Mouse (Mus musculus): Measurements from ENCODE around the gene Chat. TPM values are rescaled to one million over a fixed set of nuclear protein-coding genes. Genes with fewer than 3 reads are reported as not detected.
"Not testable (repeated sequence)": the region's sequence is repeated elsewhere in the genome, so short reads cannot be mapped to it uniquely, and the experiment has no call there.

The Chat gene
- polyA plus RNA-seq, 1 experiment from 2014 or later = 0.34 TPM

DNA sequence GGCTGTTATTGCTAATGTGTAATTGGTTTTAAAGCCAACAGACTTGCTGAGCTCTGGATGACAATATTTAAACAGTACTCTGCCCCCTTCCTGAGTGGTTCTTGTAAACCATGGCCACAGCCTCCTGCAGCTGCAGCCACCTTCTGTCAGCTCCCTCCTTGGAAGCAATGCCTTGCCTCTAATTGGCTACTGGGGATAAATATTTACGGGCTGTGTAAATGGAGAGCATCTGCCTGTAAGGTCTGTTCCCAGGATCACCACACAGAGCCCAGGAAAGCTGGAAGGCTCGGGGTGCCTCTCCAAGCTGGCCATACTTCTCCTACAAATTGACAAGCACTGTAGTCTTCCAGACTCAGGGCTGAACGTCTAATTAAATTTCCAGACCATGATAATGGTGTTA, 26.0 kb downstream of the Chat start:
- H3K4me2 ChIP-seq (replicated peaks) = no peak overlapping the region
- ATAC-seq (replicated peaks) = peak; percentile 92
- peaks cover 11% of the 10 kb centered on the region; the same call in 1 of the 2 replicates for H3K4me1 ChIP-seq
- H3K27ac ChIP-seq (replicated peaks) = no peak overlapping the region
- no peak overlapping the region for H3K9ac ChIP-seq (replicated peaks)
- H3K27me3 ChIP-seq = no peaks in the 10 kb centered on the region
- no peaks in the 10 kb centered on the region for H3K36me3 ChIP-seq
- H3K9me3 ChIP-seq = no peaks in the 10 kb centered on the region
- 23% methylated on average over 3 of the region's 3 CpGs for WGBS
- no peak overlapping the region for H3K4me3 ChIP-seq

DNA sequence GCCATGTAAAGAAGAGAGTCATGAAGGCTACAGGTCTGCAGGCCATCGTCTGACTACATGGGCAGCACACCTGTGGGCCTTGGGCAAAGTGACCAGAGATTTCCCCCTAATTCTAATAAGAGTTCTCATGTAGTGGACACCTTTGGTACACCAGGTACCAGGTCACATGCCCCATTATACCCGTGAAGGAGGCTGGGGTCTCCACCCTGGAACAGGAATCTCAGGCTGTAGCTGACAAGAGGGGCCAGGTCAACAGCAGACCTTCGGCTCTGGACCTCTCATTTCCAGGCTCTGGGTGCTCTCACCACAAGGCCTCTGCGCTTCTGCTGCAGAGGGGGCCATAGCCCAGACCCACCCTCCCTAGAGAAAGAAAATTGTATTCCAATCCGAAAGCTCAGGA, 26.5 kb downstream of the Chat start:
- no peaks in the 10 kb centered on the region for H3K36me3 ChIP-seq
- H3K9ac ChIP-seq (replicated peaks) = no peak overlapping the region
- H3K4me1 ChIP-seq = peaks cover 11% of the 10 kb centered on the region; the same call in 1 of the 2 replicates
- 57% methylated on average over 5 of the region's 5 CpGs for WGBS
- no peak overlapping the region for H3K4me3 ChIP-seq
- no peaks in the 10 kb centered on the region for H3K9me3 ChIP-seq
- no peaks in the 10 kb centered on the region for H3K27me3 ChIP-seq
- H3K27ac ChIP-seq (replicated peaks) = no peak overlapping the region
- peak; percentile 41; the same call in 1 of the 2 replicates for ATAC-seq (replicated peaks)
- H3K4me2 ChIP-seq (replicated peaks) = no peak overlapping the region

DNA sequence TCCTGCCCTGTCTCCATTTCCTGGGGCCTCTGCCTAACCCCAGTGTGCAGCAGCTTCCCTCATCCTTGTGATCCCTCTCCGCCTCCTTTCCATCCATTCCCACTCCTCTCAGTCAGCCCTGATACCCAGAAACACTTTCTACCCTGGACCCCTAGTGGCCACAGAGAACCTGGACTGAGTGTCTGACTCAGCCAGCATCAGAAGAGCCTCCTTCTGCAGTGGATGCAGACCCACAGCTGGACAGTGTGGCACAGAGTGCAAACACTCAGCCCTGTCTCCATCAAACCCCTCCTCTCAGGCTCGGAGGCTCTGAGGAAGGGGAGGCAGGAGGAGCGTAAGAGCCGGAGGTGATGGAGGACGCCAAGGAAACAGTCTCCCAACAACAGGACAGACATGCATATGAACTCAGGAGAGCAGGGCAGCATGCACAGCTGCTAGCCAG, 28.4 kb downstream of the Chat start:
- no peaks in the 10 kb centered on the region for H3K9me3 ChIP-seq
- H3K4me2 ChIP-seq (replicated peaks) = no peak overlapping the region
- no peaks in the 10 kb centered on the region for H3K27me3 ChIP-seq
- no peak overlapping the region for H3K27ac ChIP-seq (replicated peaks)
- H3K36me3 ChIP-seq = no peaks in the 10 kb centered on the region
- H3K4me1 ChIP-seq = 0 out of 2 replicates have a peak, but pooled peaks cover 5% of the 10 kb centered on the region
- no peak for ATAC-seq (replicated peaks)
- no peak overlapping the region for H3K9ac ChIP-seq (replicated peaks)
- H3K4me3 ChIP-seq = no peak overlapping the region
- WGBS = 42% methylated on average over 5 of the region's 5 CpGs

DNA sequence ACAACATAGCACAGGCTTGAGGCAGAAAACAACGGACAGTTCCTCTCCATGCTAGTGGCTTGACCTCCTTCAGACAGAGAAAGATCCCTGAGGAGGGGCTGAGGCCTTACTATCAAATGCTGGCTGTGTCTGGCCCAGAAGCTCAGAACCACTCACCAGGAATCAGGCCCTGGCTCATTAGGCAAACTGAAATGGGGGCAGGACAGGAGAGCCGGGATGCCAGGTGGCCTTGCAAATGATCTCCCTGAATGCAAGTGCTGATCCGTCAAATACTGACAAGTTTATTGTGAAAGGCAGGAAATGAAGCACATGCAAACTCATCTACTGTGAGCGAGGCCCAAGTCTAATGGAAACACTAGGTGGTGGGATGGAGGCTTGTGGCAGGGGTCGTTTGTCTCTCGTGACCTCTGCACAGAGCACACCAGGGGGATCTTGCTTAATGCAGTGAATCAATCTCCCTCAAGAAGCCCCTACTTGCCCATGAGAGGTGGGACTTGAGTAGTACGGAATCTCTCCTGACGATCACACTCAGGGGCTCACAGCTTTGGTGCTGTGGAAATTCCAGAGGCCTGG, 36.7 kb downstream of the Chat start:
- Histone ChIP-seq H3K9ac (replicated peaks) (no peak overlapping the region), H3K4me1 (peaks cover 1% of the 10 kb centered on the region), H3K4me3 (no peak overlapping the region), H3K9me3 (no peaks in the 10 kb centered on the region), H3K36me3 (no peaks in the 10 kb centered on the region), H3K27me3 (no peaks in the 10 kb centered on the region), H3K4me2 (replicated peaks) (no peak overlapping the region), H3K27ac (replicated peaks) (no peak overlapping the region)
- WGBS = 20% methylated on average over 8 of the region's 8 CpGs
- ATAC-seq (replicated peaks) = no peak

DNA sequence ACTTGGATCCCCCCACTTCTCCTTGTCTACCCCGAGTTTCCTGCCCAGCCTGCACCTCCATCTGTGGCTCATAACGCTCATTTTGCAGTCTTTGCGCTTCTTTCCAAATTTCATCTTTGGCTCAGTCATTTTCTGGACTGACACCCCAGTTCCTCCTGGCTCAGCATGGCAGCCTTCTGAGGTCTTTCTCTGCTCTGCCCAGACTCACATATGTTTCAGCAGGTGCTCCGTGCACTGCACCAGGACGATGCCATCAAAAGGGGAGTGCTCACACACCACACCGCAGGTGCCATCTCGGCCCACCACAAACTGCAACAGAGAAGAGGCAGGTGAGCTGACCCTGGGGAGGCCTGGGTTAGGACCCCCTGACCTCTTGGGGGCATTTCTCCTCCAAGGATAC, 41.8 kb downstream of the Chat start:
- Histone ChIP-seq H3K9me3 (no peaks in the 10 kb centered on the region), H3K36me3 (no peaks in the 10 kb centered on the region), H3K4me3 (no peak overlapping the region), H3K27me3 (no peaks in the 10 kb centered on the region), H3K4me1 (peaks cover 3% of the 10 kb centered on the region), H3K27ac (replicated peaks) (no peak overlapping the region), H3K4me2 (replicated peaks) (no peak overlapping the region), H3K9ac (replicated peaks) (no peak overlapping the region)
- ATAC-seq (replicated peaks) = peak; percentile 60; the same call in 1 of the 2 replicates
- 70% methylated on average over 7 of the region's 7 CpGs for WGBS

DNA sequence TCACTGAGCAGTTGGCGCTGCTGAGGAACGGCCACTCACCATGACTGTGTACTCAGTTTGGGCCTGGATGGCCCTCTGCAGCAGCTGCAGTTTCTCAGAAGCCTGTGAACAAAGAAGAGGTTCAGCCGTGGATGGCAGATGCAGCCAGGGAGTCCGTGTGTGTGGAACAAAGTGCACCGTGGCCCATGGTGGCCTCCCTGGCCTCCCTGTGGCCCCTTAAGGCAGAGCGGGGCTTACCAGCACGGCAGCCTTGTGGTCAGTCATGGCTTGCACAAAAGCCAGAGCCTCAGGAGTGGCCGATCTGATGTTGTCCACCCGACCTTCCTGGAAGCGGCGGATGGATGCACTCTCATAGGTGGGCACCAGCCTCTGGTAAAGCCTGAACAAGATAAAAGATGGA, 47.0 kb downstream of the Chat start:
- Histone ChIP-seq H3K9ac (replicated peaks) (no peak overlapping the region), H3K4me3 (no peak overlapping the region), H3K36me3 (no peaks in the 10 kb centered on the region), H3K9me3 (no peaks in the 10 kb centered on the region), H3K27me3 (no peaks in the 10 kb centered on the region), H3K4me1 (no peaks in the 10 kb centered on the region), H3K27ac (replicated peaks) (no peak overlapping the region), H3K4me2 (replicated peaks) (no peak overlapping the region)
- 76% methylated on average over 11 of the region's 11 CpGs for WGBS
- ATAC-seq (replicated peaks) = no peak

DNA sequence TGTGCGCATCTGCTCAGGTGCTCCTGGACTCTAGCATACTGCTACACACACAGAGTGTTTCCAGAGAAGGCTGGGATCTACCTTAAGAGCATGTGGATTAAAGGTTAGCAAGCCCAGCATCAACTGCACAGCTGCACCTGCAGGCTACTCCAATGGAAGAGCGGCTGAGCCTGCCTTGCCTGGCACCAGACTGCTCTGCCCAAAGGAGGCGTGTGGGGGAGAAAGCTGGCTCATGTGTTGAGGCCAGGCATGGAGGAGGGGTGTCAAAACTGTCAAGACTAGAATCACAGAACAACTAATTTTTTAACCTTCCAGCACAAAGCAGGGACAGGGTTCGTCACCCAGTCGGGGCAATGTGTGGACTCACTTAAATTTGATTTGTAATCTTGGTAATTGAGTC, 53.7 kb downstream of the Chat start:
- no peak overlapping the region for H3K9ac ChIP-seq (replicated peaks)

DNA sequence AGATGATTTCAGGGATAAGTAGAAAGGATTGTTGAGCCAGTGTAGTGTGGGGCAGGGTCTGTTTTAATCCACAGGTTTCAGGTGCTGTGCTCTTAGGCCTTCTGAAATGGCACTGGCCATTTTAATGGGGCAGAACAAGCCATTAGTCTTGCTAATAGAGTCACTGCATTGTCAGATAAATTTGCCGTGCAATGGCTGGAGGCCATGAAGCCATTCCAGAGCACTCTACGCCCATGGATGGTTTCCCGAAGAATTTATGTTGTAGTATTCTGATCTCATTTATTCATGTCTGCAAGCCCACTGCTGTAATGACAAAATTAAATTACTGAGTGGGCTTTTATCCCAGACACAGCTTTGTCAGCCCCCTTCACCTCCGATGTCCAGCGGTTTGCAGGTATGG, 55.7 kb downstream of the Chat start:
- Histone ChIP-seq H3K9me3 (no peaks in the 10 kb centered on the region), H3K27me3 (no peaks in the 10 kb centered on the region), H3K36me3 (no peaks in the 10 kb centered on the region), H3K27ac (replicated peaks) (no peak overlapping the region), H3K9ac (replicated peaks) (no peak overlapping the region), H3K4me2 (replicated peaks) (no peak overlapping the region), H3K4me3 (no peak overlapping the region), H3K4me1 (no peaks in the 10 kb centered on the region)
- WGBS = 91% methylated on average over 5 of the region's 5 CpGs
- no peak for ATAC-seq (replicated peaks)

More for the DNA sequence above, 53.7 kb downstream of the Chat start:
- H3K27me3 ChIP-seq = no peaks in the 10 kb centered on the region
- ATAC-seq (replicated peaks) = no peak
- no peak overlapping the region for H3K4me2 ChIP-seq (replicated peaks)
- no peaks in the 10 kb centered on the region for H3K4me1 ChIP-seq
- no peaks in the 10 kb centered on the region for H3K36me3 ChIP-seq
- 87% methylated on average over 5 of the region's 5 CpGs for WGBS
- no peaks in the 10 kb centered on the region for H3K9me3 ChIP-seq
- no peak overlapping the region for H3K27ac ChIP-seq (replicated peaks)
- H3K4me3 ChIP-seq = no peak overlapping the region

DNA sequence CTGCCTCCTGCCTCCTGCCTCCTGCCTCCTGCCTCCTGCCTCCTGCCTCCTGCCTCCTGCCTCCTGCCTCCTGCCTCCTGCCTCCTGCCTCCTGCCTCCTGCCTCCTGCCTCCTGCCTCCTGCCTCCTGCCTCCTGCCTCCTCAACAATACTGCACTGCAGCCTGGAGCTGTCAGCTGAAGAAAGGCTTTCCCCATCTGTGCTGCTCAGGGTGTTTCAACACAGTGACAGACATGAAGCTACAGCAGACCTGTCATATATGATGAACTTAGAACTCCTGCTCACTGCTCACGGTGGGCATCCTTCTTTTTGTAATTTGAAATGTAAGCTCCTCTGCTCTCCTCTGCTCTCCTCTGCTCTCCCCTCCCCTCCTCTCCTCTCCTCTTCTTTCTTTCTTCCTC, 60.4 kb downstream of the Chat start:
- WGBS = 46% methylated on average over 1 of the region's 1 CpGs
- H3K4me2 ChIP-seq (replicated peaks); H3K36me3 ChIP-seq; H3K27ac ChIP-seq (replicated peaks); H3K4me1 ChIP-seq; H3K4me3 ChIP-seq; H3K9ac ChIP-seq (replicated peaks); ATAC-seq (replicated peaks); H3K9me3 ChIP-seq; H3K27me3 ChIP-seq: not testable (repeated sequence)

DNA sequence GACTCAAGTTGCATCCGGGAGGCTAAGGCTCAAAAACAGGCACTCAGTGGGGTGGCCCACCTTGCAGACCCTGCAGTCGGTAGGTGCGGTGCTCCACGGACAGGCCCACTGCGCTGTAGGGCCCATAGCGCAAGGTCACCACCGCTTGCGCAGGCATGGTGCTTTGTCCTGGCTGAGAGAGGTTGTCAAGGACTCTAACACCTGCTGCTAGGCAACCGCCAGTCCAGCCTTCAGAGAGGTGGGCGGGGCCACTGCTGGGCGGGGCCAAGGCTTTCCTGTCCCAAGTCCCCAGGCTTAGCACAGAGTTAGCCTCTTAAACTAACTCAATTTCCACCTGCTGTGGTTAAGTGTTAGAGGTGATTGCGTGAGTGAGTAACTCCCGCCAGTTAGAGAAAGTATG, 77.6 kb downstream of the Chat start, which contains the start of gene 1700024G13Rik:
TSS of gene 1700024G13Rik (minus strand) at position 196 of the 400 bp plus-strand sequence.
- no peaks in the 10 kb centered on the region for H3K36me3 ChIP-seq
- no peaks in the 10 kb centered on the region; the same call in 1 of the 2 replicates for H3K4me1 ChIP-seq
- no peak within 1 kb of the TSS for H3K4me3 ChIP-seq
- H3K9ac ChIP-seq (replicated peaks) = no peak within 1 kb of the TSS
- H3K4me2 ChIP-seq (replicated peaks) = peak within 1 kb of the TSS; percentile 13; the same call in 1 of the 2 replicates
- no peaks in the 10 kb centered on the region for H3K27me3 ChIP-seq
- no peaks in the 10 kb centered on the region for H3K9me3 ChIP-seq
- ATAC-seq (replicated peaks) = no peak; the same call in 1 of the 2 replicates
- H3K27ac ChIP-seq (replicated peaks) = no peak within 1 kb of the TSS
- 1% methylated on average over 13 of the region's 13 CpGs for WGBS

DNA sequence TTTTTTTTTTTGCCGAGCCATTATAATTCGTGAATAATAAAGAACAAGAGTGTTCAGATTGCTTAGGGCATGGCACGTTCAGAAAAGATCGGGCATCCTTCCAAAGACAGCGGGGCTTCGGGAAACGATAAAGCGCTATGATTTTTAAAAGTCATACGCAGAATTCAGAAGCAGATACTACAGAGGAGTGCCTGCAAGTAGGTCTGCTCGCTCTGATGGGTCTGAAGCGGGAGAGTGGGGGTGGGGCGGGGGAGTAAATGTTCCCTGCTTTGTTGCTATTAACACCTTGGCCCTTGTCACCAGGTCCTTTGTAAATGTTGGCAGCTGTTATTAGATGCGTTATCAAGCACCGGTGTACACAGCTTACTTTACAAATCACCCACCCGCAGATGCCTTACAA, 84.2 kb downstream of the Chat start:
- WGBS = 31% methylated on average over 15 of the region's 15 CpGs
- peak; percentile 32; the same call in 1 of the 2 replicates for ATAC-seq (replicated peaks)
- H3K4me3 ChIP-seq = no peak overlapping the region
- H3K27ac ChIP-seq (replicated peaks) = no peak overlapping the region
- H3K27me3 ChIP-seq = 0 out of 2 replicates have a peak, but pooled peaks cover 10% of the 10 kb centered on the region
- H3K9ac ChIP-seq (replicated peaks) = no peak overlapping the region
- peaks cover 19% of the 10 kb centered on the region for H3K4me1 ChIP-seq
- H3K4me2 ChIP-seq (replicated peaks) = peak overlapping the region; percentile 22; the same call in 1 of the 2 replicates
- no peaks in the 10 kb centered on the region for H3K36me3 ChIP-seq
- H3K9me3 ChIP-seq = no peaks in the 10 kb centered on the region

DNA sequence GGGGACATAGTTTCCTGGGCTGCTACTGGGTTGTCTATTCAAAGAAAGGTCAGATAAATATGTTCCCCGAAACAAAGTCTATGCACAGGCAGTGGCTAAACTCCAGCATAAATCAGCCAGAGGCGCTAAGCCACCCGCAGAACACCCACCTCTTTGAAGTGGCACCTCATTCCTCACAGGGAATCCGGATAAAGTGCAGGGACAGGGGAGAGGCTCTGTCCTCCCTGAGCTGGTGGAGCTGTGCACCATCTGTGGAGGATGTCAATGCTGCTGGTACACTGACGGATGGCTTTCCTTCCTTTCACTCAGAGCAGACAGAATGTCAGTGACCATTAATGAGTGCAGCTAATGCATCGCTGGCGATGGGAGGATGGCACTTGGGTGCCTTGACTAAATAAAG, 84.7 kb downstream of the Chat start:
- H3K9ac ChIP-seq (replicated peaks) = no peak overlapping the region
- 29% methylated on average over 7 of the region's 7 CpGs for WGBS
- no peak overlapping the region for H3K27ac ChIP-seq (replicated peaks)
- H3K4me3 ChIP-seq = no peak overlapping the region
- H3K27me3 ChIP-seq = 0 out of 2 replicates have a peak, but pooled peaks cover 10% of the 10 kb centered on the region
- ATAC-seq (replicated peaks) = no peak
- H3K4me2 ChIP-seq (replicated peaks) = peak overlapping the region; percentile 22; the same call in 1 of the 2 replicates
- no peaks in the 10 kb centered on the region for H3K9me3 ChIP-seq
- peaks cover 19% of the 10 kb centered on the region for H3K4me1 ChIP-seq
- H3K36me3 ChIP-seq = no peaks in the 10 kb centered on the region

DNA sequence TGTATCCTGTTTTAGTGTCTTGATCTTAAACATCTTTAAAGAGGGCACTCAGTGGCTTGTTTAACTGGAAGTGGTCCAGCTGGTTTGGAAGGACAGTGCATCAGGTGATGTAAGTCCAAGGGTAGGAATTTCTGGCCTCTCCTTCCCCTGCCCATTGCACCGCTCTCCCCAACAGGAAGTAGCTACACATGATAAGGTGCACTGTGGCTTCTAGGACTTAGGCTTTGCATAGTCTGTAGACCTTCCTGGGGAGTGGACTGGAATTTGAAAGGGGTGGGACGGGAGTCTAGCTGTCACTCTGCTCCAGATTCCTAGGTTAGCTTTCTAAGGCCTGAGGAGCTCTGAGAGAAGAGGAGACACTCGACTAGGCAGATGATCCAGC, 85.7 kb downstream of the Chat start:
- Histone ChIP-seq H3K4me1 (peaks cover 19% of the 10 kb centered on the region), H3K36me3 (no peaks in the 10 kb centered on the region), H3K27me3 (0 out of 2 replicates have a peak, but pooled peaks cover 10% of the 10 kb centered on the region), H3K9me3 (no peaks in the 10 kb centered on the region), H3K4me3 (no peak overlapping the region), H3K27ac (replicated peaks) (no peak overlapping the region), H3K9ac (replicated peaks) (no peak overlapping the region), H3K4me2 (replicated peaks) (no peak overlapping the region)
- 18% methylated on average over 3 of the region's 3 CpGs for WGBS
- ATAC-seq (replicated peaks) = no peak

All from forebrain, embryonic 15.5 days (tissue).